Mouse (Mus musculus): ENCODE data around the gene Fgfr2.
"Not testable (repeated sequence)": the region's sequence is repeated elsewhere in the genome, so short reads cannot be mapped to it uniquely, and the experiment has no call there.

Gene Fgfr2

GRCm38 (mm10) chr7:132665664-132666382 lies 457.3 kb downstream of the Fgfr2 start:
- no peak for DNase-seq (ENCODE audit: low read depth, low spot score)

DNA sequence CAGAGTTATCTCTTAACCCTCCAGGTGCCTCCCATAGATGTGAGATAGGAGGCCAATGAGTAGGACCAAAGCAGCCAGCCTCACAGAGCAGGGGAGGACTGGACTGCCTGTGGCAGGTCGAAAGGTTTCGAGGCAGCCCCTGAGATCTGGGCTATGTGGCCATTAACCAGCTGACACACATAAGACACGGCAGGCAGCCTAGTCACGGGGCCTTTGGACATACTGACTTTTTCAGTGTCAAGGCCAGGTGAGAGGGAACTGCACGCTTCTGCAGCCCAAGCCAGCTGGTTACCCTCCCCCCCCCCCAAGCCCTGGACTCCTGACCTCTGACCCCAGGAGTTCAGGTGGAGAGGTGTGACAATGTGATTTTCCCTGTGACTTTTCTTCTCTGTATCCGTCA lies 458.3 kb downstream of the Fgfr2 start:
- no peak for DNase-seq (ENCODE audit: low read depth, low spot score)

DNA sequence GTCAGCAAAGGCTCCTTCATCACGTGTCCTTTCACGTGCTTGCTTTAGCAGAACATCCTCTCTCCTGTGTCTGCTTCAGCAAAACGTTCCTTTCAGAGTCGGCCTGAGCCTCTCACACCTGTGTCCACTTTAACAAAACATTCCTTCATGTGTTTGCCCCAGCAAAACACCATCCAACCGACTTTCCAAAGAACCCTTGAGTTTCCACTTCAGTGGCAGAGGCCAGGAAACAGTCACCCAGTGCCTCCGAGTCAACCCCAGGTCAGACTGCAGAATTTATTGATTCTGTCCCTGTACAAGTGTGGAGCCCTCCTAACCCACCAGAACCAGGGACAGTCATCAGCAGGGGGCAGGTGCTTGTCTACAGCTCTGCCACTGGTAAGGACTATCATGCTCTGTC lies 460.3 kb downstream of the Fgfr2 start:
- not testable (repeated sequence) for DNase-seq (ENCODE audit: low read depth, low spot score)

GRCm38 (mm10) chr7:132659633-132660032 lies 463.5 kb downstream of the Fgfr2 start:
- DNase-seq (ENCODE audit: low read depth, low spot score), result no peak

DNA sequence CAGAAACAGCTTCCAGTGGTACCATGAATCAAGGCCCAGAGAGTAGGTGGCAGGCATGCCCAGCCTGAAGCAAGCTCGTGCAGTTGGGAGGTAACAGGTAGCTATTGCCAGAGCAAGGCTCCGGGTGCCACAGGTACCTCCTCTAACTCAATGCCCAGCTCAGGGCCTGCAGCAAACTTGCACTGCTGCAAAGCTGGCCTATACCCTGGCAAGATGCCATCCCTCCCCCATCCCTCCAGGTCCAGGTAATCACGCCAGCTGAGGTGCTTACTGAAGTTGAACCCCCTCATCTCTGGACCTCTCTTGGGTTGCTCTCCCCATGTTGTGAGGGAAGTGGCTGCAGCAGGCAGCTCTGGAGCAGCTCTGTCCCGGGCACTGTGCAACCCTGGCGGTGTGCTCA lies 464.5 kb downstream of the Fgfr2 start:
- no peak for DNase-seq (ENCODE audit: low read depth, low spot score)

- no peak for DNase-seq (ENCODE audit: low read depth, low spot score)
Measured at GRCm38 (mm10) chr7:132658058-132658450, 465.1 kb downstream of the Fgfr2 start.

DNA sequence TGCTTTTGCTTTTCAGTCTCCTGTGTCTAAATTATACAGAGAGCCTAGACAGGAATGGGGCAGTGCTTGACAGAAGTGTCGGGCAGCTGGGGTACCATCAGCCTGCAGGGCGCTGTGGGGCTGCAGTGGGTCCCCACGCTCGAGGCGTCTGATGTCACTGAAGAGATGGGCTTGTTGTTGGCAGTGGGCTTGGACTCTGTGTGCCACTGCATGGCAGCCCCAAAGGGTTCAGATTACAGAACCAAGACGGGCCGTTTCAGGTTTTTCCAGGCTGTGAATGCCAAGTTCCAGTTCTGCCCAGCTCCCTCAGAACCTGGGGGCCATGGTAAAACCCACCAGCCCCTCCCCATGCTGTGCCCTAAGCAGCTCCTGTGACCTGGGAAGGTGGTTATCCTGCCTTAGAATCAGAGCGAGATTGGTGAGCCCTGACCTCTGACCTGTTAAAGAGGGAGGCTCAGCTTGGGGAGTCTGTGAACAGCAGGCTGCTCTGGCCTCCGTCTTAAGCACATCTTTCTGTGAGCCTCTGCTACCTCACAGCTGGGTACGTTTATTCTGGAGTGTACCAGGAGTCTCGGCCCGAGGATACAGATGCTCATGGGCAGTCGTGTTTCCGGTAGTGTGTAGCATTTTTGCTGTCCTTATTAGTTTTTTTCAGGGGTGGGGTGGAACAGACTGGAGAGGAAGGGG lies 465.6 kb downstream of the Fgfr2 start:
- DNase-seq (ENCODE audit: low read depth, low spot score), result no peak

- DNase-seq (ENCODE audit: low read depth, low spot score), result peak; percentile 42
Measured at GRCm38 (mm10) chr7:132656548-132656947, 466.6 kb downstream of the Fgfr2 start.

- peak; percentile 75 for DNase-seq (ENCODE audit: low read depth, low spot score)
Measured at GRCm38 (mm10) chr7:132656075-132656474, 467.1 kb downstream of the Fgfr2 start.

DNA sequence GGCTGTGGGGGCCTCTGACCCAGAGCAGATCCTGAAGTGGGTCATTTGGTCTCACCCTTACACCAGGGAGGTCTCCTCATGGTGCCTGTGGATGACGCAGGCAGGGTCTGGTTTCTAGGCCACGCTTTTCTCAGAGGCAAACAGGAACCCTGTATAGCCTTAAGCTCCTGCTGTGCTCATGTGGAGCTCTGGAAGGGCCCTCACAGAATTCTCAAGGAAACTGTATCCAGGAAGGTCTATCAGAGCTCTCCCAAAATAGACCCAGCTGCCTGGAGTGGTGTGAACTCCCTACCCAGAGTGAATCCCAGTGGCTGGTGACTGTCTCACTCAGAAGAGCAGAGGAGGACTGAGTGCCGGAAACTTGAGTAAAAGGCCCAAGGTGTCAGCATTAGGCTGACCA lies 468.7 kb downstream of the Fgfr2 start:
- no peak for DNase-seq (ENCODE audit: low read depth, low spot score)

- no peak for DNase-seq (ENCODE audit: low read depth, low spot score)
Measured at GRCm38 (mm10) chr7:132646514-132646913, 476.6 kb downstream of the Fgfr2 start.

- DNase-seq (ENCODE audit: low read depth, low spot score), result no peak
Measured at GRCm38 (mm10) chr7:132644605-132645279, 478.4 kb downstream of the Fgfr2 start.

- no peak for DNase-seq (ENCODE audit: low read depth, low spot score)
Measured at GRCm38 (mm10) chr7:132641606-132642005, 481.5 kb downstream of the Fgfr2 start.

DNA sequence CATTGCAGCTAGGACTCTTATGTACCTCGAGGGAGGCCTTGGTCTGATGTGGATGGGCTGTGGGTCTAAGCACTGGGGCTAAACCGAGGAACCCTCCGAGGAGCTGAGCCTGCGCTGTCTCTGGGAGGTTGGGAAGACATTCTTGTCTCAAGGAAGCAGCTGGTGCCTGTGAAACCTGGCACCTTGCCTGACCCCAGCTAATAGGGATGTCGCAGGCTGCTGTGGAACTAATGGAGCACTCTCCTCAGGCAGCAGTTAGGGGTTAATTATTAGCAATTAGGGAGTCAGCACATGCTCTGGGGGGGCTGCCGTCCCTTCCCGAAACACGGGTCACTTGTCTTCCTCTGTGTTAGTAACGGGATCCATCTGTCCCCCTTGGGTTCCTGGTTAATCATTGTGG lies 482.2 kb downstream of the Fgfr2 start:
- no peak for DNase-seq (ENCODE audit: low read depth, low spot score)

- DNase-seq (ENCODE audit: low read depth, low spot score), result no peak
Measured at GRCm38 (mm10) chr7:132638446-132639087, 484.6 kb downstream of the Fgfr2 start.

- DNase-seq (ENCODE audit: low read depth, low spot score), result no peak
Measured at GRCm38 (mm10) chr7:132637292-132637691, 485.9 kb downstream of the Fgfr2 start.

GRCm38 (mm10) chr7:132631313-132631712 lies 491.8 kb downstream of the Fgfr2 start:
- DNase-seq (ENCODE audit: low read depth, low spot score), result peak; percentile 14

DNA sequence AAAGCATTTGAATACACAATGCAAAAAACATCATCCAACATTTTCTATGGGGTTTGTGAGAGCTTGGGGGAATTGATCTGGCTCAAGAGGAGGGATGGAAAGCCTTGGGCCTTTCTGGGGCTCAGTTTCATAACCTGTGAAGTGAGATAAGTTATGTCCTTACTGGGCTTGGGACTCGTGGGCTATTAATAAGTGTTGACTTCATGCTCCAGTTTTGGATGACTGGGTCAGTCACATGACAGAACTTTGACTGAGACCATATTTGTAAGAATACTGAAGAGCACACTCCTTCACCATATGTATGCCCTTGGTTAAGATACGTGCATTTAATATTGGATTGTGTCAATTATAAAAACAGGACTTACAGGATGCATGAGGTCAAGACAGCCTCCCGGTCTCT lies 495.7 kb downstream of the Fgfr2 start:
- DNase-seq (ENCODE audit: low read depth, low spot score), result no peak

GRCm38 (mm10) chr7:132626174-132626573 lies 497.0 kb downstream of the Fgfr2 start:
- no peak for DNase-seq (ENCODE audit: low read depth, low spot score)

DNA sequence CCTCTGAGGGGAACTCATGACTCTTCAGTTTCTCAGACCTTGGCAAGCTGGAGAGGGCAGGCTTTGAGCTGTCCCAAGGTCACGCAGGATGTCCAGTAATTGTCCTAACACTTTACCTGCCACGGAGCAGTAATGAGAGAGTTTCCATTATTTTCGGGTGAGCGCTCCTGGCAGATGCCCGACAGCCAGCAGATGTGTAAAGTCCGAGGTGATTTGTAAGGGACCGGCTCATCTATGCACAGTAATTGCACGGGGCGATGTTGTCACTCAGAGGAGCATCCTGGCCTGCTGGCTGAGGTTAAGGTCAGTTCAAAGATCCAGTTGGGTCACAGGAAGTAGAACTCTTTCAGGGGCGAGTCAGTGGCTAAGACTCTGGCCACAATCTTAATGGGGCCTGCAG lies 499.0 kb downstream of the Fgfr2 start:
- DNase-seq (ENCODE audit: low read depth, low spot score), result no peak

DNA sequence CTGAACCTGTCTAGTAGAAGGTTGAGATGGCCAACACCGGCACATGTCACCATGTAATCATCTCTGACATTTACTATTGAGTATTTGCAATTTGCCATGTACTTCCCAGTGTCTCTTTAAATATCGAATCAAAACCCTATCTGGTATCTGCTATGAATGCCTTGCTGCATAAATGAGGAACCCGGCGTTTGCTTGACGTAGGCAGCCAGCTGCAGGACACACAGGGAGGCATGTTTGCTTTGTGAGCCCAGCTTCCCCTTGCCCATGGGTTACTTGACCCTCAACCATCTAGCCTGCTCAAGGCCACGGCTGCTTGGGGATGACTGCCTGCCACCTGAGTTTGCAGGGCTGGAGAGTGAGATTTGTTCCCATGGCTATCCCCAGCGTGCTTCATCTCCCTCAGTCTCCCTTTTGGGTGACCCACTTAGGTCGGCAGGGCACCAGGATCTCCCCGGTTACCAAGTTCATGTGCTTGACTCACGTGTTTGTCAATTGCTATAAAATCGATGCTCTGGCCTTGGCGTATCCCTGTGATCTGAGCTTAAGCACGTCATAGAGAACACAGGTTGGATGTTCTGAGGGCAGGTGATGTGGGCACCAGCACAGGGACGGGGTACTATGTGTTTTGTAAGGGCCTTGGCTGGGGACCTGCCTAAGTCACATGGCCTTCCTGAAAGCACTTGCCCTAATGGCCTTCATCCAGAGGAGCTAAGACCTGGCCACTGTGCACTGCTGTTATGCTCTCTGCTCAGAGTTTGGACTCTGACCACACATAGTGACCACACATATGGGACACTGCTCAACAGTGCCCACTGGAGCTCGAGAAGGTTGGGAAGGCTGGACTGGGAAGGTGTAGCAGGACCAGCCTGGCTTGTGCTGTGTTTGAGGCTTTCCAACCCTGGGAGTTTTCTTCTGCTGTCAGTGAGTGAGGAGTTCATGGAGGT lies 502.9 kb downstream of the Fgfr2 start:
- DNase-seq (ENCODE audit: low read depth, low spot score), result no peak
